In genomic region chr10:101350198-101350897, GRCm38 (mm10) we compare ENCODE assay signal across 27 mouse cellular contexts.
DNase-seq lines count a peak whose midpoint lies in the region; ATAC-seq and TF ChIP-seq lines count a peak whose summit lies in the region.
"Had no signal": no experiment of that assay in that cellular context is flagged by ENCODE, and none has a peak within 500 bp of the region (broad histone marks: within the 10 kb centered on the region; RNA-seq: fewer than 3 reads in every experiment).

No protein-coding gene starts in this region.

- no peak overlapping the region for H3K4me3 ChIP-seq in forebrain, embryonic 15.5 days
- no peak overlapping the region for H3K4me3 ChIP-seq in forebrain, embryonic 10.5 days
- no peak overlapping the region for H3K4me3 ChIP-seq in midbrain, postnatal 0 days (ENCODE audit: low read depth, low read length)
- no peak overlapping the region for H3K4me3 ChIP-seq in midbrain, embryonic 13.5 days (replicated peaks)
- H3K4me3 ChIP-seq: heart, adult 2 months; heart, embryonic 13.5 days; left cerebral cortex, adult 2 months; limb, embryonic 15.5 days; megakaryocyte, embryonic 14.5 days; midbrain, embryonic 15.5 days; myocyte had no signal

- H3K9me3 ChIP-seq in forebrain, embryonic 15.5 days, result no peaks in the 10 kb centered on the region
- H3K9me3 ChIP-seq in forebrain, embryonic 10.5 days, result no peaks in the 10 kb centered on the region
- no peaks in the 10 kb centered on the region for H3K9me3 ChIP-seq in midbrain, postnatal 0 days (ENCODE audit: low read length)
- no peaks in the 10 kb centered on the region for H3K9me3 ChIP-seq in midbrain, embryonic 13.5 days
- H3K9me3 ChIP-seq: G1E; heart, embryonic 13.5 days; limb, embryonic 15.5 days; megakaryocyte, embryonic 14.5 days; midbrain, embryonic 15.5 days had no signal

- no peak for TF ChIP-seq CTCF in midbrain, postnatal 0 days (IDR thresholded peaks at IDR 0.05)
- no peak for TF ChIP-seq CTCF in brain, embryonic 14.5 days (IDR thresholded peaks at IDR 0.05; ENCODE audit: borderline replicate concordance, extremely low read depth, insufficient read depth, insufficient read length)

- H3K36me3 ChIP-seq in forebrain, embryonic 15.5 days, result no peaks in the 10 kb centered on the region
- no peaks in the 10 kb centered on the region for H3K36me3 ChIP-seq in forebrain, embryonic 10.5 days (replicated peaks)
- no peaks in the 10 kb centered on the region for H3K36me3 ChIP-seq in midbrain, postnatal 0 days (ENCODE audit: insufficient read depth, low read length)
- H3K36me3 ChIP-seq in midbrain, embryonic 13.5 days, result no peaks in the 10 kb centered on the region
- H3K36me3 ChIP-seq: G1E; heart, embryonic 13.5 days; limb, embryonic 15.5 days; midbrain, embryonic 15.5 days had no signal

- no peak overlapping the region for H3K27ac ChIP-seq in forebrain, embryonic 15.5 days (replicated peaks)
- H3K27ac ChIP-seq in forebrain, embryonic 10.5 days, result no peak overlapping the region
- no peak overlapping the region for H3K27ac ChIP-seq in midbrain, postnatal 0 days (ENCODE audit: low read depth, low read length)
- no peak overlapping the region for H3K27ac ChIP-seq in midbrain, embryonic 13.5 days
- H3K27ac ChIP-seq: heart, adult 2 months; heart, embryonic 13.5 days; kidney, postnatal 0 days; left cerebral cortex, adult 2 months; limb, embryonic 15.5 days; liver, embryonic 14.5 days; midbrain, embryonic 15.5 days had no signal

- peak; percentile 91 for ATAC-seq in forebrain, embryonic 15.5 days (replicated peaks)
- ATAC-seq in midbrain, postnatal 0 days (ENCODE audit: low FRiP score), result no peak
- ATAC-seq in midbrain, embryonic 13.5 days, result no peak
- no peak for ATAC-seq in megakaryocyte, adult 5-6 weeks (ENCODE audit: poor library complexity, severe bottlenecking)
- ATAC-seq: midbrain, embryonic 15.5 days had no signal

- no peak overlapping the region for H3K4me2 ChIP-seq in forebrain, embryonic 15.5 days (replicated peaks)
- no peak overlapping the region for H3K4me2 ChIP-seq in midbrain, postnatal 0 days (ENCODE audit: low read depth, low read length, poor library complexity, severe bottlenecking)
- no peak overlapping the region for H3K4me2 ChIP-seq in midbrain, embryonic 13.5 days (replicated peaks)
- H3K4me2 ChIP-seq: heart, embryonic 13.5 days; limb, embryonic 15.5 days; lung, embryonic 14.5 days; midbrain, embryonic 15.5 days had no signal

- no peak overlapping the region for H3K9ac ChIP-seq in forebrain, embryonic 15.5 days (replicated peaks)
- no peak overlapping the region for H3K9ac ChIP-seq in midbrain, postnatal 0 days (replicated peaks; ENCODE audit: low read length, poor library complexity, severe bottlenecking)
- no peak overlapping the region for H3K9ac ChIP-seq in midbrain, embryonic 13.5 days (replicated peaks)
- H3K9ac ChIP-seq: heart, embryonic 13.5 days; limb, embryonic 15.5 days; liver, embryonic 14.5 days; lung, embryonic 14.5 days; midbrain, embryonic 15.5 days had no signal

- no peak for DNase-seq in forebrain, embryonic 10.5 days (ENCODE audit: extremely low spot score, low spot score)
- peak; percentile 58 for DNase-seq in midbrain, postnatal 0 days (ENCODE audit: low spot score)
- DNase-seq in brain, embryonic 14.5 days (ENCODE audit: low read depth), result peak; percentile 69
- peak; percentile 51 for DNase-seq in telencephalon, adult 2 months (ENCODE audit: low read depth, low spot score)
- DNase-seq: adrenal gland, adult 8-10 months; B cell, adult 2 months; cerebellum, adult 8-10 months; gastrocnemius, postnatal 36 days; heart, adult 2 months; heart, postnatal 14 days; kidney, adult 2 months; layer of hippocampus, adult 9-11 months; lung, embryonic 14.5 days; thymus, postnatal 14 days had no signal

- H3K27me3 ChIP-seq in forebrain, embryonic 15.5 days, result no peaks in the 10 kb centered on the region
- no peaks in the 10 kb centered on the region for H3K27me3 ChIP-seq in forebrain, embryonic 10.5 days (ENCODE audit: poor library complexity, severe bottlenecking)
- H3K27me3 ChIP-seq in midbrain, postnatal 0 days (ENCODE audit: insufficient read depth, low read length), result no peaks in the 10 kb centered on the region
- H3K27me3 ChIP-seq in midbrain, embryonic 13.5 days, result no peaks in the 10 kb centered on the region
- H3K27me3 ChIP-seq: CH12.LX; heart, embryonic 13.5 days; limb, embryonic 15.5 days; megakaryocyte, embryonic 14.5 days; midbrain, embryonic 15.5 days had no signal

- TF ChIP-seq POLR2A in brain, embryonic 14.5 days (IDR thresholded peaks at IDR 0.05; ENCODE audit: borderline replicate concordance, extremely low read depth, insufficient read depth, insufficient read length, poor library complexity, severe bottlenecking), result no peak

- 60% methylated on average over 2 of the region's 2 CpGs for WGBS in forebrain, embryonic 15.5 days
- 87% methylated on average over 2 of the region's 2 CpGs for WGBS in forebrain, embryonic 10.5 days
- 66% methylated on average over 2 of the region's 2 CpGs for WGBS in midbrain, postnatal 0 days
- WGBS in midbrain, embryonic 13.5 days, result 90% methylated on average over 2 of the region's 2 CpGs

- no peaks in the 10 kb centered on the region for H3K4me1 ChIP-seq in forebrain, embryonic 15.5 days
- no peaks in the 10 kb centered on the region for H3K4me1 ChIP-seq in forebrain, embryonic 10.5 days
- H3K4me1 ChIP-seq in midbrain, postnatal 0 days (ENCODE audit: insufficient read depth, low read length), result no peaks in the 10 kb centered on the region
- no peaks in the 10 kb centered on the region for H3K4me1 ChIP-seq in midbrain, embryonic 13.5 days (replicated peaks)
- H3K4me1 ChIP-seq: heart, embryonic 13.5 days; limb, embryonic 15.5 days; megakaryocyte, embryonic 14.5 days; midbrain, embryonic 15.5 days had no signal
